Mouse (Mus musculus) lung, postnatal 10 days (tissue): ENCODE results near the gene Efna1.

Experiments
- DNase-seq: peaks from one replicate; pipeline ENCODE4 v3.0.0; 2021

Gene Efna1

GRCm38 (mm10) chr3:89278107-89278506, 2.8 kb downstream of the Efna1 start:
- DNase-seq: peak; percentile 83

GRCm38 (mm10) chr3:89277281-89278021, 3.5 kb downstream of the Efna1 start:
- DNase-seq: peak; percentile 60

GRCm38 (mm10) chr3:89276061-89276460, 4.9 kb downstream of the Efna1 start:
- no peak for DNase-seq

- peak; percentile 51 for DNase-seq
These were observed 9.2 kb downstream of the Efna1 start for GRCm38 (mm10) chr3:89271760-89272159.

DNA sequence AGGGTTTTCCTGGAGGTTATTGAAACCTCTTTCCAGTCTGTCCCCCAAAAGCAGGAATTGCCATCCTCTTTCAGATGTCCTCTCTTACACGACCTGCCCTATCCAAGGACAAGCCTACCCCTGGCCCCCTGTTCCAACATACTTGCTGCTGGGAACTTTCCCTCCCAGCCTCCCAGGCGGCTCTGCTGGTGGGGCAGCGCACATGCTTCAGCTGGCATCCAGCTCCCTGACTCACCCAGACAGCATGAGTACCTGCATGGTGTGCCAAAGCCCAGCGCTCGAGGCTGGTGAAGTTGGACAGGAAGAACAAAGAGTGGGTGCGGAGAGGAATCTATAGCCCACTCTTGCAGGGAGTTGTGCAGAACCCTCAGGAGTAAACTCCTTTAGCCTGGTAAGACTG, 10.1 kb downstream of the Efna1 start:
- DNase-seq: peak; percentile 55

DNA sequence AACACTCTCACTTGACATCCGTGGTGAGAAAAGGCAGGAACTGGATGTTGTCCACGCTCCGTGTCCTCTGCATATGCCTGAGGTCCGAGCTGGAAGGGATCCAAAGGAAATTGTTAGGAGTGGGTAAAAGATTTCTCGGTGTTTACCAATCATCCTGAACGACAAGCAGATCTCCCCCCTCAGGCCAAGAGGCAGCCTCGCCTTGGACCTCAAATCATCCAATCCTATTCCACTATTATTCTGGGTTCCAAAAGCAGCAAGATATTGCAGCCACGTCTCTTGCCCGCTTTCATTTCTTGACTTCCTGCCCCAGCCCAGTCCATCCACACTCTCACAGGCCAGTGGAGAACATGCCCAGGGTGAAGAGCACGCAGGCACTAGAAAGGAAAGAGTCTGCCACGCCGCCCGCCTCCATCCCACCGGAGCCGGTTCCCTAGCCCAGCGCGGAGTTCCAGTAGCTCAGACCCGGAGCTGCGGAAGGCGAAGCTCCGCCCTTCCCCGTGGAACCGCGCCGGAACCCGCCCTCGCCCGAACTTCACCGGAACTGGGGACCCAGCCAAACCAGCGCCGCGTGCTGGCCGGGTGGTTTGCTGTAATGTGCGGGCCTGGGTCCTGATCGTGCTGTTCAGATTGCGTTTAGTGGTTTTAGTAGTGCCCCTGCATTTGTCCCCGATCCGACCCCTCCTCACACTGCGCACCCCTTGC, 10.7 kb downstream of the Efna1 start, which contains the start of gene Slc50a1:
Gene Slc50a1 (minus strand): TSS at position 520 of the 705 bp plus-strand sequence.
- peak; percentile 93 for DNase-seq

DNA sequence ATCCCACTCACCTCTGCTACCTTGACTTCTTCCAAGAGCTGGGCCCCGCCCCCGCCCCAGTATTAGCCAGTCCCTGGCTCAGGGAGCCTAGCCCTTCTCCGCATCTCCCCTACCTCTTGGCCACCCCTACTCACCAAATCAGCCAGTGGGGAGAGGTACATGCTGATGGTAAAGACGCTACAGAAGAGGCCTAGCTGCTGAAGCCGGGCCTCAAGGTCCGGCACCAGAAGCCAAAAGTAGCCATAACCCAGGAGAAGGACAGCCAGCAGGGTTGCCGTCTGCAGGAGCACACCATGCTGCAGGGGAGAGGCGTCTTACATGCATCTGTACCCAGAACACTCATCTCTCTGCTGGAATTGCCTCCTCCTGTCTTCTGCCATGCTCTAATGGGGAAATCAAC, 12.0 kb downstream of the Efna1 start:
- DNase-seq: no peak

DNA sequence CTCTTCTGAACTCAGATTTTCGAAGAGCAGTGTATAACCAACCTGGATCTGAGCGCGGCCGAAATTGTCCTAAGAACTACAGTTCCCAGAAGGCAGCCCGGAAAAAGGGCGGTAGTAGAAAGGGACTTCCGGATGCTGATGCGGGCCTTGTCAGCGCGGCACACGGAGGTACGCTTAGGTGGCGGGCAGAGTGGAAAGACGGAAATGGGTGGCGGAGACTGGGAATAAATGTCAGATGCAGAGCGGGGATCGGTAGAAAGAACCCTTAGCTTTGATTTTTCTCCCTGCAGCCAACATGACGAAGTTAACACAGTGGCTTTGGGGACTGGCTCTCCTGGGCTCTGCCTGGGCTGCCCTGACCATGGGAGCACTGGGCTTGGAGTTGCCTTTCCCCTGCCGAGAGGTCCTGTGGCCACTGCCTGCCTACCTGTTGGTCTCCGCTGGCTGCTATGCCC, 14.5 kb downstream of the Efna1 start:
- DNase-seq: peak; percentile 84

GRCm38 (mm10) chr3:89262417-89262816, 18.5 kb downstream of the Efna1 start:
- DNase-seq: peak; percentile 57

GRCm38 (mm10) chr3:89260211-89260610, 20.7 kb downstream of the Efna1 start:
- no peak for DNase-seq

DNA sequence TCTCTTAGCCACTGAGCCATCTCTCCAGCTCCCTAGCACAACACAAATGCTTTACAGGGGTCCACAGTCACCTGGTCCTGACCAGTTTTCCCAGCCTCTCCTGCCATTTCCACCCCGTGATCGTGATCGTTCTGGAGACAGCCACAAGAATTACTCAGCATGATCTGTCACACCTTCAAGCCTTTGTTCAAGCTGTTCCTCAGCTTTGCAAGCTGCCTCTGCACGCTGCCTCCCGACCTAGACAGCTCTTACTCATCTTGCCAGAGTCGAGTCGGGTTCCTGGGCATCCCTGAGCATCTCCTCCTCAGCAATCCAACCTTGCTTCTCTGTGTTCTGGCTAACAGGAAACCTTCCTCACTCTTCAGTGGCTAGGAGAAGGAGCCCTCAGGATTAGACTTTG, 21.9 kb downstream of the Efna1 start, which contains the start of gene Dpm3:
Gene Dpm3 (plus strand): TSS at position 283 of the 400 bp plus-strand sequence.
- no peak for DNase-seq

GRCm38 (mm10) chr3:89256177-89256576, 24.8 kb downstream of the Efna1 start:
- DNase-seq: no peak

- DNase-seq: no peak
These were observed 25.9 kb downstream of the Efna1 start for GRCm38 (mm10) chr3:89254994-89255393.

- DNase-seq: peak; percentile 91
These were observed 29.5 kb downstream of the Efna1 start for GRCm38 (mm10) chr3:89251365-89251895.

- peak; percentile 83 for DNase-seq
These were observed 30.4 kb downstream of the Efna1 start for GRCm38 (mm10) chr3:89250435-89251040.

GRCm38 (mm10) chr3:89247466-89247865, 33.5 kb downstream of the Efna1 start:
- DNase-seq: no peak

- DNase-seq: peak; percentile 93
These were observed 34.5 kb downstream of the Efna1 start, which contains the start of gene Trim46 for GRCm38 (mm10) chr3:89246261-89247100. TSS of gene Trim46 (minus strand) at chr3:89246309.

DNA sequence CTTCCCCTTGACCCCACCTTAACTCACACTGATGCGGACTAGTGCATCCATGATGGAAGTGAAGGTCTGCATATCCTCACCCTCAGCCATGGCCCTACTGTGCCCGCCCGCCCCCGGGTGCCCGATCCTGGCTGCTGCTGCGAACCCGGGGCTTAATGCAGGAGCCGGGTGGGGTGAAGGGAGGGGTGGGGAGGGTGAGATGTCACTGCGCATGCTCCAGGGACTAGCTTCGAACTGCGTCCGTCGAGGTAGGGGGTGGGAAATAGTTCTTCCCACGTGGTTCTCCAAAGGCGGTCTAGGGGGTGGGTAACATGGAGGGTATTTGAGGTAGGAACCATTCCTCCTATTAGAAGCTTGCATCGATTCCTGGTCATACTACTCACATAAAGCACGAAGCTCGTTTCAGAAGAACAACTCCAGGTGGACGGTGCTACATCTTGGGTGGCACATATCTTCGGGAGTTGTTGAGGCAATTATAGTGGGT, 35.2 kb downstream of the Efna1 start, which contains the start of gene Krtcap2:
Gene Krtcap2 (plus strand): TSS at position 279 of the 484 bp plus-strand sequence.
- DNase-seq: peak; percentile 41

GRCm38 (mm10) chr3:89244982-89245687, 35.8 kb downstream of the Efna1 start:
- peak; percentile 60 for DNase-seq

DNA sequence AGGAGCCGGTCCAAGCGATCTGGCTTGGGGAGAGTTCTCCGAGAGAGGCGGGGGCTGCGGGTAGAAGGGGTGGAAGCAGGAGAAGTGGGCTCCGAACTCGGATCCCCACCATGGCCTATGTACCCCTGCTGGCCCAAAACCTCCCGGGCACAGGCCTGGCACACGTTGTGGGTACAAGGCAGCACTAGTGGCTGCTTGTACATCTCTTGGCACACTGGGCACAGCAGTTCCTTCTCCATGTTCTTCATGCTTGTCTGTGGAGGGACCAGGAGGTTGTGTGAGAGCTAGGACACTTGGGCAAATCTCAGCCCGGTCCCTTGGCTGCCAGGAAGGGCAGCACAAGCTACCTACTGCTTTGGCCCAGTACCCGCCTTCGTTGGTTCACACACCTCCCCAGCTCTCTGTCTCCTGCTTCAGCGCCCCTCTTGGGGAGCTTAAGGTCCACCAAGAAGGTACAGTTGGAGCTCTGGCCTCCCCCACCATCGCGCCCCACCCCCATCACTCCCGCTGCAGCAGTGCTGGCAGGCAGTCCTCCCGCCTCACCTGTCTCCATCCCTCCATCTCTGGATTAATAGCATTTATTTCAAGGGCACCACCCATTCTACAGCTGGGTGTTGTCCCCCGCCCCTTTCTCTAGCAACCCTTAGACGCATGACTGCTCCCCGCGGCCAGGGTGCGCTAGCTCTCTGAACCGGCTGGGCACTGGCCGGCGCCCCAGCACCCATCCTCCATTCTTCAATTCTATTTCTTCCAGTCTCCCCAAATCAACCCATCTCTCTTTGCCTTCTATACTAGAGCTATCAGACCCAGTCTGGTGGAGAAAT, 36.6 kb downstream of the Efna1 start:
- DNase-seq: peak; percentile 69
